Mouse (Mus musculus) right cerebral cortex, postnatal 4 days (tissue): Measurements from ENCODE around the gene Acan.

ENCODE experiments used
- DNase-seq: peaks from one replicate; pipeline ENCODE4 v3.0.0-alpha.2; 2022

The Acan gene

GRCm38 (mm10) chr7:79139891-79140591 lies 86.8 kb downstream of the Acan start:
- DNase-seq: no peak

DNA sequence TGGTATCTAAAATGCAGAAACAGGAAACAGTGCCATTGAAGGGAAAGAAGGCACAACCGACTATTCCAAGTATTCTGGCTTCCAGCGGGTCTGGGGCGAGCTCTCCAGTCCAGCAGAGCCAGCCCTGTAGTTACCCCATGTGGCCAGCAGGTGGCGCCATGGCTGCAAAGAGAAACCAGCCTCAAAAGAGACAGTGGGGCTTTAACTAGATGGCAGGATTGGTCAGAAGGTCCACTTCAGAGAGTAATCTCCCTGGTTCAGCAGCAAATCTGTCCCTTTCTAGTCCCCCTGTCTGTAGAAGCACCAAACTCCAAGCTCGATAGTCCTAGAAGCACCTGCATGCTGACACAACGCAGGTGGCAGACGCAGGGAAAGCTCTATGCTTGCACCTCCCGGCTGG lies 87.6 kb downstream of the Acan start:
- DNase-seq: peak; percentile 84

GRCm38 (mm10) chr7:79147011-79147837 lies 93.9 kb downstream of the Acan start:
- DNase-seq: no peak

DNA sequence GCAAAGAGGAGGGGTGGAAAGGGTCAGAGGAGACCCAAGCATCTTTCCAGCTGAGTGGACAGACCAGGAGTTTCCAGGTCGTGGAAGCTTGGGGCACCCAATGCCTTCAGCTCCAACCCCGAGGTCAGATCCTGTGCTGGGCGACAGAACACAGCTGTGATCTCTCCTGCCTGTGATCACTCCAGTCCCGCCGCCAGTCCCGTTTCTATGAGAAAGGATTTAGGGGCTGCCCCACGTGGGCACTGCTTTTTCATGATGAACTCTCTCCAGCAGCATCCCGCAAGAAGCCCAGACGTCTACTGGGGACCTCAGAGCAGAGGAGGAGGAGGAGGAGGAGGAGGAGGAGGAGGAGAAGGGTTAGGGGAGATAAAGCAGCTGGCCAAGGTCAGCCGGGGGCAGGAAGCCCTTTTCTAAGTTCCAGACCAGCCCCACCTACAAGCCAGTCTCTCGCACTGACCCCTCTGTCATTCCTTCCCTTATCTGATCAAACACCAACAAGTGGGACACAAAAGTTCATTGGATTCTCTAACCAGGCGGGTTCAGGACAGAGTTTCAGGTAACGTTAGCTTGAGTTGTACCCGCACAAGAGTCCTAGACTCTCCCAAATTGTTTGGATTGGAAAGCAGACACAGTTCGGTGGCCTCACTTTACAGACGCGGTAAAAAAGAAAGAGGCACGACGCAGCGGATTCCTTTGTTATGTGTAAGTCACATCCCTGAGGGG lies 94.8 kb downstream of the Acan start:
- DNase-seq: no peak

DNA sequence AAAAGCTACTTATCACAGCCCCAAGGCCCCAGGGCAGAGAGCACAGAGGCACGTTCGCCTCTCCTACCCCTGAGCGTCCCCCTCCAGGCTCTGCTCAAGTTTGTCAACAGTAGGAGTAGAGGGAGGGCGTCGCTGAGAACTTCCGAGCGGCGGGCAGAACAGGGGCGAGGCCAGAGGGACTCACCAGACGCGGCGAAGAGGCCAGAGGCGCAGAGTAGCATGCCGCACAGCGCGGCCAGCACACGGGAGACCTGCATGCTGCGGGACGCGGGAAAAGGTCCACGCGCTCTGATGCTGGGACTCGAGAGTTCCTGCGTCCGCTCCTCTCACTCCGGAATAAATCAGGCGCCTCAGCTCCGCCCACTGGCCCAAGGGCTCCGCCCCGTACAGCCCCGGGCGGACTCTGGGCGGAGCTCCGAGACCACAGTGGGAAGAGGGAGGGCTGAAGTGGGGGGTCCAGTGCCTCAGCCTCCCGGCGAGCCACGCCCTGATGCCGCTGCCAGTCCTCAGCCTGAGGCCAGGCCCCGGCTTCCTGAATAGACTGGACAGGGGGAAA lies 95.5 kb downstream of the Acan start, which contains the start of gene Mfge8:
Gene Mfge8, minus strand, starts transcription at position 350 of the 556 bp plus-strand sequence.
- peak; percentile 62 for DNase-seq

DNA sequence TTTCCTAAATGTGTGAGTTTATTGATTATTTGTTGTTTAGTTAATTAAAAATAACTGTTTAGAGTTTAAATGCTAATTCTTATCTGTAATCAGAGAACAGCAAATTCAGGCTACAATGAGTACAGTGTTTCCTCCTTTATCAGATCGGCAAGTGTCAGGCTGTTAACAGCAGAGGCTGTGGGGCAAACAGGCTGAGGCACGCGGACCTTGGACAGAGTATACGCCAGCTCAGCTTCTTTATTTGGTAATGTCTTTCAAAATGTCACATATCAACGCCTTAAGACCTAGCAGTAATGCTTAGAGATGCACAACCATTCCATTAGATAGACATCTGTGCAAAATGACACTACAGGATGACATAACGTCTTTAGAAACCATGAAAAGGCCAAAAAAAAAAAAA lies 96.2 kb downstream of the Acan start:
- DNase-seq: no peak

DNA sequence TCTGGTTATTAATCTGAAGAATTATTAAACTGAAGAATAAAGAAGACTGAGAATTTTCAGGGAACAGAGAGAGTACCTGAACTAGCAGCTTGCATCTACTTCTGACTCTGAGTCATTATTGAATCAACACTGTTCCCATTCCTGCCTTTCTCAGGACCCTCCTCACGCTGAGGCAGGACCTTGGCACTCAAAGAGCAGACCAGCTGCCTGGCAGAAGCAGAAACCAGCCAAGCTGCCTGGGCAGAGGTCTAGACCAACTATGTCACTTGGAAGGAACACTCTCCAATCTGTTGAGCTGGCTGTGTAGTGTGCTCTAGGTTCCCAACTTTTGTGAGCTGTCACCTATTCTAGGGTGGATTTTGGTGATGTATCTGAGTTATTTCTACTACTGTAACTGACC lies 106.1 kb downstream of the Acan start:
- DNase-seq: no peak
